Mouse (Mus musculus): ENCODE data around the gene Paf1. TPM values are rescaled to one million over a fixed set of nuclear protein-coding genes. Genes with fewer than 3 reads are reported as not detected.

Paf1 gene
- polyA plus RNA-seq, 1 experiment from 2014 or later, result 89.0 TPM

GRCm38 (mm10) chr7:28398000-28398399, 5.2 kb downstream of the Paf1 start:
- H3K36me3 ChIP-seq (replicated peaks), result peaks cover 86% of the 10 kb centered on the region
- no peak overlapping the region for H3K27ac ChIP-seq (replicated peaks)
- no peaks in the 10 kb centered on the region for H3K27me3 ChIP-seq (replicated peaks; ENCODE audit: low read depth, poor library complexity, severe bottlenecking)
- H3K9me3 ChIP-seq, result no peaks in the 10 kb centered on the region
- peaks cover 8% of the 10 kb centered on the region for H3K4me1 ChIP-seq
- H3K4me3 ChIP-seq, result no peak overlapping the region
- no peak for DNase-seq (ENCODE audit: low spot score)
- WGBS, result 70% methylated on average over 3 of the region's 3 CpGs

DNA sequence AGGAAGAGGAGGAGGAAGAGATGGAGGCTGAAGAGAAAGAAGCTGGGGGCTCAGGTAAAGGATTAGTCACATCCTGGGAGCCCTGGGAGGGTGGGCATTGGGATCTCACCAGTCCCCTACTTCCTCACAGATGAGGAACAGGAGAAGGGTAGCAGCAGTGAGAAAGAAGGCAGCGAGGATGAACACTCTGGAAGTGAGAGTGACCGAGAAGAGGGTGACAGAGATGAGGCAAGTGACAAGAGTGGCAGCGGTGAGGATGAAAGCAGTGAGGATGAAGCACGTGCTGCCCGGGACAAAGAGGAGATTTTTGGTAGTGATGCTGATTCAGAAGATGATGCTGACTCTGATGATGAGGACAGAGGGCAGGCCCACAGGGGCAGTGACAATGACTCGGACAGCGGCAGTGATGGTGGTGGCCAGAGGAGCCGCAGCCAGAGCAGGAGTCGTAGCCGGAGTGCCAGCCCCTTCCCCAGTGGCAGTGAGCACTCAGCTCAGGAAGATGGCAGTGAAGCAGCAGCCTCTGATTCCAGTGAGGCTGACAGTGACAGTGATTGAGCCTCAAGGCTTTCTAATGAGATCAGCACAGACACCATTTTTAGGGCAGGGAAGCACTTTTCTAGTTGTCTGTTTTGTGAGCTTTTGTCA, 6.1 kb downstream of the Paf1 start:
- no peaks in the 10 kb centered on the region for H3K9me3 ChIP-seq
- no peak for DNase-seq (ENCODE audit: low spot score)
- peaks cover 2% of the 10 kb centered on the region for H3K4me1 ChIP-seq
- no peak overlapping the region for H3K4me3 ChIP-seq
- no peaks in the 10 kb centered on the region for H3K27me3 ChIP-seq (replicated peaks; ENCODE audit: low read depth, poor library complexity, severe bottlenecking)
- WGBS, result 92% methylated on average over 10 of the region's 10 CpGs
- H3K27ac ChIP-seq (replicated peaks), result no peak overlapping the region
- peaks cover 94% of the 10 kb centered on the region for H3K36me3 ChIP-seq (replicated peaks)

DNA sequence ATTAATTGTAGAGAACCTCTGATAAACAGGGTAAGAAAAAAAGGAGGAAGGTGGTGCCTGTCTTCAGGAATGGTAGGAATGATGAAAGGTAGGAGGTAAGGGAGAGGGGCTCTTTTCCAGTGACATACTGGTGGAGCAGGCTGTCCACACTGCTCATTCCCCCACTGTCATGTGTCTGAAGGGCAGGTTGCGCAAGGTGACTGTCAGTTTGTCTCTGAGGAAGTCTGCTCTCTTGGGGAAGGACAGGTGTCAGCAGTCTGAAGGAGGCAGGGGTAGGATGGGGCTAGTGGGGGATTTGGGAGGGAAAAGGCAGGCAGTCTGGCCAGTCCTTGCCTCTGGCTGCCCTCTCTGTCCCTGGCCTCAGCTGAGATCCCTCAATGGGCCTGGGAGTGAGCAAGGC, 8.3 kb downstream of the Paf1 start:
- DNase-seq (ENCODE audit: low spot score), result no peak
- Histone ChIP-seq H3K27ac (replicated peaks) (no peak overlapping the region), H3K9me3 (no peaks in the 10 kb centered on the region), H3K4me3 (no peak overlapping the region), H3K36me3 (replicated peaks) (peaks cover 99% of the 10 kb centered on the region), H3K27me3 (replicated peaks; ENCODE audit: low read depth, poor library complexity, severe bottlenecking) (no peaks in the 10 kb centered on the region), H3K4me1 (no peaks in the 10 kb centered on the region)
- WGBS, result 94% methylated on average over 1 of the region's 1 CpGs

DNA sequence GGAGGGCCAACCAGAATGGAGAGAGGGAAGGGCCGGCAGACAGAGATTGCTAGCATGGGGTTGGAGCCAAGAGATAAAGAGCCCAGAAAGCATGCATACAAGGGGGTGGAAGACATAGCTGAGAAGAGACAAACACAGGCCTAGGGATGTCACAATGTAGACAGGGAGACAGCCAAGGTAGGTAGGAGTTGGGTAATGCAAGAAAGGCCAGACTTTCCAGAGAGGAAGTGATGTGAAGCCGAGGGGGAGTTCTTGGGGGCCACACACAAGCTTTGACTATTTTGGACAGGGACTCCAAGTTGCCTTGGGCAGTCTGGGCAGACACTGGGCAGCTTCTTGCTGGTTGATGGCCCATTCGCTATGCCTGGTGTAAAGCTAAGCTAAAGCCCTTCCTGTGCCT, 9.2 kb downstream of the Paf1 start:
- Histone ChIP-seq H3K4me3 (no peak overlapping the region), H3K36me3 (replicated peaks) (peaks cover 99% of the 10 kb centered on the region), H3K9me3 (no peaks in the 10 kb centered on the region), H3K27me3 (replicated peaks; ENCODE audit: low read depth, poor library complexity, severe bottlenecking) (no peaks in the 10 kb centered on the region), H3K4me1 (no peaks in the 10 kb centered on the region), H3K27ac (replicated peaks) (no peak overlapping the region)
- no peak for DNase-seq (ENCODE audit: low spot score)
- WGBS, result 81% methylated on average over 3 of the region's 3 CpGs

- Histone ChIP-seq H3K36me3 (replicated peaks) (peaks cover 100% of the 10 kb centered on the region), H3K4me1 (no peaks in the 10 kb centered on the region), H3K27me3 (replicated peaks; ENCODE audit: low read depth, poor library complexity, severe bottlenecking) (no peaks in the 10 kb centered on the region), H3K27ac (replicated peaks) (no peak overlapping the region), H3K9me3 (no peaks in the 10 kb centered on the region), H3K4me3 (no peak overlapping the region)
- no peak for DNase-seq (ENCODE audit: low spot score)
- 95% methylated on average over 3 of the region's 3 CpGs for WGBS
These were observed 18.2 kb downstream of the Paf1 start for GRCm38 (mm10) chr7:28410841-28411475.

DNA sequence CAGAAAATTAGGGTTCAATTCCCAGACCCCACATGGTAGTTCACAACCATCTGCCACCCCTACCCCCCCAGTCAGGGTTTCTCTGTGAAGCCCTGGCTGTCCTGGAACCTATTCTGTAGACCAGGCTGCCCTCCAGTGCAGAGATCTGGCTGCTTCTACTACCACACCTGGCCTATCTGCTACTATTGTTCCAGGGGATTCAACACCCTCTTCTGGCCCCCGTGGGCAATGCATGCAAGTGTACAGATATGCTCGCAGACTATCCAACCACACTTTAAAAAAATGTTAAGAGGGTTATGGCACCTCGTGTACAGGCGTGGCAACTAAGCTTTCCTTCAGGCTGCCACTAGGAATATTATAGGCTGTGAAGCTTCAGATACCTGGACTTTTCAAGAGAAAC, 20.1 kb downstream of the Paf1 start:
- 87% methylated on average over 4 of the region's 4 CpGs for WGBS

DNA sequence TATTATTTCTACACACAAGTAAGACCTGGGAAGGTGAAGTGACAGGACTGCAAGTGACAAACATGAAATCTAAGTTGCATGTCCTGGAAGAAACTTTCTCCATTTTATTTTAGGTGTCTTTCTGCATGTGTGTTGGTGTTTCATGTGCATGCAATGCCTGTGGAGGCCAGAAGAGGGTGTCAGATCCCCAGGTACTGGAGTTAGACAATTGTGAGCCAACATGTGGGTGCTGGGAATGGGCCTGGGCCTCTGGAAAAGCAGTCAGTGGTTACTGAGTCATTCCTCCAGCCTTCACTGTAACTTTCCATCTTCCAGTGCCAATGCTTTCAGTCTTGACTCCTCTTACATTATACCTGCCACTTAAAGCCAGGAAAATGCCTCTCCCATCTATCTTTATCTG, 24.6 kb downstream of the Paf1 start:
- Histone ChIP-seq H3K27me3 (replicated peaks; ENCODE audit: low read depth, poor library complexity, severe bottlenecking) (no peaks in the 10 kb centered on the region), H3K4me3 (no peak overlapping the region), H3K27ac (replicated peaks) (no peak overlapping the region), H3K9me3 (no peaks in the 10 kb centered on the region), H3K4me1 (no peaks in the 10 kb centered on the region), H3K36me3 (replicated peaks) (peaks cover 100% of the 10 kb centered on the region)
- no peak for DNase-seq (ENCODE audit: low spot score)

More for the DNA sequence above, 20.1 kb downstream of the Paf1 start:
- H3K36me3 ChIP-seq (replicated peaks), result peaks cover 100% of the 10 kb centered on the region
- no peak for DNase-seq (ENCODE audit: low spot score)
- H3K27ac ChIP-seq (replicated peaks), result no peak overlapping the region
- H3K27me3 ChIP-seq (replicated peaks; ENCODE audit: low read depth, poor library complexity, severe bottlenecking), result no peaks in the 10 kb centered on the region
- H3K4me1 ChIP-seq, result no peaks in the 10 kb centered on the region
- H3K4me3 ChIP-seq, result no peak overlapping the region
- no peaks in the 10 kb centered on the region for H3K9me3 ChIP-seq

DNA sequence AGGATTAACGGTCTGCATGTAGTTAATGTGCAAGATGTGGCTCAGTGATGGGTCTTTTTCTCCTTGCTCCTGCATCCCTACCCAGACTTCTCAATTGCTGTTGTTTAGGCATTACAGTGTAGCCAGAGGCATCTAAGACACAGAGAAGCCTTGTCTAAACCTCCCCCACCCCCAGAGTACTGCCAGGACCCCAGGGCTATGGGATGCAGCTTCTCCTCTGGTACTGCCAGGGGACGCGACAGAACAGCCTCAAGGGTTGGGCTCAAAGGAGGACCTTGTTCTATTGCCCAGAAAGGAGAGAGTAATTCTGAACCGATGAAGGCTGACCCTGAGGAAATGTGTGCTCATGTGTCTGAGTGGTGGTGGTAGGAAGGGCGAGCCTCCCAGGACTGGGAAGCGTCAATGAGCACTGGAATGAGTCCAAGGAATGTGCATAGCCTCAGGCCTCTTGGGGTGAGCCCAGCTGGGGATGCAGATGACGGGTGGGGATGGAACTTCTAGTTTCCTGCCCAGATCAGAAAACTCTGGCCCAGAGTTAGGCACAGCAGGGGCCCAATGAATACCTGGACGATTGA, 25.4 kb downstream of the Paf1 start:
- Histone ChIP-seq H3K36me3 (replicated peaks) (peaks cover 100% of the 10 kb centered on the region), H3K27ac (replicated peaks) (no peak overlapping the region), H3K9me3 (no peaks in the 10 kb centered on the region), H3K27me3 (replicated peaks; ENCODE audit: low read depth, poor library complexity, severe bottlenecking) (no peaks in the 10 kb centered on the region), H3K4me3 (no peak overlapping the region), H3K4me1 (no peaks in the 10 kb centered on the region)
- DNase-seq (ENCODE audit: low spot score), result no peak
- 71% methylated on average over 8 of the region's 8 CpGs for WGBS

DNA sequence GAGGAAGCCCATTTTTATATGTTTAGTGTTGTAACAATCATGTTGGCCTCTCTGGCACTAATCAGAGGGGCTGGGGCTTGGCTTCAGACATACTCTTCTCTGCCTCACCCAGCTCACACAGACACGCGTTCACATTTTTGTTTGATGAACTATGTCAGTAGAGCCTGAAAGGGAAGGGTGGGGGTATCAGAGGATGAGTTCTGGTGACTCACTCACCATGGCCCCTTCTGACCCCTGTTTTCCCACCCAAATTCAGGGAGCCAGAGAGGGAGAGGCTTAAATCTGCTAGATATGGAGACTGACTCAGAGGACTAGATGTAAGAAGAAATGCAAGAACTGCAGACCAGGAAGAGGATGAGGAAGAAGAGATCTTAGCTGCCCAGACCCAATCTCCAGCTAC, 26.7 kb downstream of the Paf1 start:
- H3K9me3 ChIP-seq, result no peaks in the 10 kb centered on the region
- H3K36me3 ChIP-seq (replicated peaks), result peaks cover 100% of the 10 kb centered on the region
- 97% methylated on average over 2 of the region's 2 CpGs for WGBS
- H3K27ac ChIP-seq (replicated peaks), result no peak overlapping the region
- DNase-seq (ENCODE audit: low spot score), result no peak
- H3K4me1 ChIP-seq, result no peaks in the 10 kb centered on the region
- H3K4me3 ChIP-seq, result no peak overlapping the region
- no peaks in the 10 kb centered on the region for H3K27me3 ChIP-seq (replicated peaks; ENCODE audit: low read depth, poor library complexity, severe bottlenecking)

DNA sequence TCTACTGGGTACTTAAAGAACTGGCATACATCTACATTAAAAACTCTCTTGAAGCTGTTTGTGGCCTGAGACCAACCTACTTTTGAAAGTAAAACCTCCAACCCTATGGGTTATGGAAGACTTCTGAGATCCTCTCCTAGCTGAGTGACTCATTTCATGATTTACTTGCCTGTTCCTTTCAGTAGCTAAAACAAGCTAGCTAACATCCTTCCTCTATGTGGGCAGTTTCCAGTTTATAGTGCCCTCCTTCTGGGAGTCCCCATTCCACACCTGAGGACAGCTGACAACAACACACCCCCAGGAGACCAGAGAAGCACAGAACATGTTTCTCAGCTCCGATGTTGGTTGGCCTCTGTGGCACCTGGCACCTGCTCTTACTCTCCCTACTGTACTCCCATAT, 30.3 kb downstream of the Paf1 start:
- no peaks in the 10 kb centered on the region for H3K9me3 ChIP-seq
- H3K4me3 ChIP-seq, result no peak overlapping the region
- H3K27me3 ChIP-seq (replicated peaks; ENCODE audit: low read depth, poor library complexity, severe bottlenecking), result no peaks in the 10 kb centered on the region
- H3K27ac ChIP-seq (replicated peaks), result no peak overlapping the region
- H3K36me3 ChIP-seq (replicated peaks), result peaks cover 81% of the 10 kb centered on the region
- DNase-seq (ENCODE audit: low spot score), result no peak
- 96% methylated on average over 1 of the region's 1 CpGs for WGBS
- H3K4me1 ChIP-seq, result no peaks in the 10 kb centered on the region

GRCm38 (mm10) chr7:28427738-28428137, 35.0 kb downstream of the Paf1 start:
- peaks cover under 1% of the 10 kb centered on the region; the same call in 1 of the 2 replicates for H3K4me1 ChIP-seq
- no peak overlapping the region for H3K27ac ChIP-seq (replicated peaks)
- no peaks in the 10 kb centered on the region for H3K9me3 ChIP-seq
- no peak overlapping the region for H3K4me3 ChIP-seq
- H3K36me3 ChIP-seq (replicated peaks), result peaks cover 64% of the 10 kb centered on the region
- H3K27me3 ChIP-seq (replicated peaks; ENCODE audit: low read depth, poor library complexity, severe bottlenecking), result no peaks in the 10 kb centered on the region
- no peak for DNase-seq (ENCODE audit: low spot score)

DNA sequence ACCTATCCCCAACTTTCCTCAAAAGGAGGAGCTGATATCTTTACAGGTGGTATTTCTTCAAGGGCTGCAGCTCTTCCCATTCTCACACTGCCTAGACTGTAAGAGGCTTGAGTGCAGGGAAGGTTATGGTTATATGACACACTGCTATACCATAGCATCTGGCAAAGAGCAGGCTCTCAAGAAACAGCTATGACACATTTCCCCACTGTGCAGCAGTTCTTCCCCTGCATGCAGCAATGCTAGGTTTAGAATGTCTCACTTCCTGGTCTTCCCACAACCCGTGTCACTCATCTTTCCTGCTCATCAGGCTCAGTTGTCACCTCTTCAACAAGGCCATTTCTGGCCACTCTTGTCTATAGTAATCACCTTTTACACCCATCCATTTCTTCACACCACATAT, 37.8 kb downstream of the Paf1 start:
- H3K9me3 ChIP-seq, result no peaks in the 10 kb centered on the region
- H3K36me3 ChIP-seq (replicated peaks), result peaks cover 52% of the 10 kb centered on the region
- peaks cover 26% of the 10 kb centered on the region for H3K4me1 ChIP-seq
- no peak for DNase-seq (ENCODE audit: low spot score)
- no peak overlapping the region for H3K4me3 ChIP-seq
- no peak overlapping the region for H3K27ac ChIP-seq (replicated peaks)
- WGBS, result 85% methylated on average over 1 of the region's 1 CpGs
- no peaks in the 10 kb centered on the region for H3K27me3 ChIP-seq (replicated peaks; ENCODE audit: low read depth, poor library complexity, severe bottlenecking)

DNA sequence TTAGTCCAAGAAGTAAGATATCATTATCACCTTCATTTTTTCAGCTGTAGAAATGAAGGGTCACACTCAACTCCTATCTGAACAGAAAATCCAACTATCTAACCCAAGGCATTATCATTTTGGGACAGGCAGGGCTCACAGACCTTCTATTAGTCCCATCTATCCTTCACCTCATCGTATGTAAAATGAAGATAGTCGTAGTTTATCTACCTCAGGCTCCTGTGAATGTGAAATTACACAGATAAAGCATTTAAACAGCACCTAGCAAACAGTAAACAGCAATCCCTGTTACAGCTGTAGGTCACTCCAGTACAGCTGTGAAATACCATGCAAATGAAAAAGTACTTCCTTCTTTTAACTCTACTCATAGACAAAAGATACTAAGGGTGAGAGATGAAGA, 39.5 kb downstream of the Paf1 start:
- Histone ChIP-seq H3K4me3 (no peak overlapping the region), H3K27me3 (replicated peaks; ENCODE audit: low read depth, poor library complexity, severe bottlenecking) (no peaks in the 10 kb centered on the region), H3K4me1 (peaks cover 32% of the 10 kb centered on the region), H3K36me3 (replicated peaks) (peaks cover 48% of the 10 kb centered on the region), H3K9me3 (no peaks in the 10 kb centered on the region), H3K27ac (replicated peaks) (no peak overlapping the region)
- no peak for DNase-seq (ENCODE audit: low spot score)
- WGBS, result 91% methylated on average over 2 of the region's 2 CpGs
